Mouse (Mus musculus): ENCODE measurements around the gene Bmpr1a.

Bmpr1a gene

GRCm38 (mm10) chr14:34503325-34503647, at the start of gene Bmpr1a:
Gene Bmpr1a, minus strand, starts transcription at chr14:34503341.
- no peak for DNase-seq

DNA sequence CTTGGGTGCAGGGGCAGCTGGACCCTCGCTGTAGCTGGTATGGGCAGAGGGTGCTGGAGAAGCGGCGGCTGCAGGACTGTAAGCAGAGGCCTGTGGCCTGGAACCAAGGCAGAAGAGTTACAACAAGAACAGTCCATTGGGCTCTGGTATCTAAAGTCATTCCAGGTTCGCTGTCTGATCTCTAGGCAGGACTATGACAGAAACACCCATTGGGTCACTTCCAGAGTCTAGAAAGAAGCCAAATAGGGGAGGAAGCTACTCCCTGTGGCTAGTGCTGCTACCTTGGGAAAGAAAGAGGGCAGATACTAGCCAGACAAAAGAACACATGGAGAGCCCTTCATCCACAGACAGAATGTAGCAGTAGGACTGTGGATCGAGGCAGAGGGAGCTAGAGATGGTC, 49.1 kb upstream of the Bmpr1a start:
- DNase-seq, result no peak

GRCm38 (mm10) chr14:34549004-34549671, 46.0 kb upstream of the Bmpr1a start:
- peak; percentile 86 for DNase-seq

- peak; percentile 74 for DNase-seq
Observed at GRCm38 (mm10) chr14:34548391-34549001, 45.4 kb upstream of the Bmpr1a start.

DNA sequence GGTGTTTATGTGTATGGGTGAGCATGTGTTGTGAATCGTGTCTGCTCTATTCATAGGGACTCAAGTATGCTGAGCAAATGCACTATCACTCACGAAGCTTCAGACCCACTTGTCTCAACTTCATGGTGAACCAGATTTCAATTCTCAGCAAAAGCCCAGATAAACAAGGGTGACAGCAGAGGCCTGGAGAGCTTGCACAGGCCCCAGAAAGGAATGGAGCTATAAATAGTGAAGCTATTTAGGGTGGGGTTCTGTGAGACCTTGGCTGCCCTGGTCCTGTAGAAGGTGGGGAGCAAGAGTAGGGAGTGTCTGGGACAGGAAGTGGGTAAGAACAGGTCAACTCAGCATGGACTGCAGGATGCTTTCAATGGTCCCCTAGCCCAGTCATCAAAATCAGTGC, 41.4 kb upstream of the Bmpr1a start:
- no peak for DNase-seq

GRCm38 (mm10) chr14:34544001-34544400, 40.9 kb upstream of the Bmpr1a start:
- DNase-seq, result no peak

DNA sequence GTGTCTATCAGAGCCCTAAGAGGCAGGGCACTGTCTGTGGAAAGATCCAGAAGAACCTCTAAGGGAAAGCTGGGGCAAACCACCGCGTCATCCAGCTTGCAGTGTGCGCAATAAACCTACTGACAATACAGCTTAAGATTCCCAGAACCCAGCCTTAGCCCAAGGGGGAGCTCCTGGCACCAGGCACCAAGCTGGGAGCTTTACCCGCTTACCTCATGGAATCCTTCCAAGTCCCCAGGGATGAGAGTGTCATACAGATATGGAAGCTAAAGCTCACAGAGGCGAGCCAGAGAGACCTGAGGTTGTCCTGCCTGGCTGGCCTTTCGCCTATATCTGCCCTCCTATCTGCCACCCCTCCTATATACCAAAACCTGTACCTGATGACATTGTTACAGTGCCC, 40.5 kb upstream of the Bmpr1a start:
- no peak for DNase-seq

DNA sequence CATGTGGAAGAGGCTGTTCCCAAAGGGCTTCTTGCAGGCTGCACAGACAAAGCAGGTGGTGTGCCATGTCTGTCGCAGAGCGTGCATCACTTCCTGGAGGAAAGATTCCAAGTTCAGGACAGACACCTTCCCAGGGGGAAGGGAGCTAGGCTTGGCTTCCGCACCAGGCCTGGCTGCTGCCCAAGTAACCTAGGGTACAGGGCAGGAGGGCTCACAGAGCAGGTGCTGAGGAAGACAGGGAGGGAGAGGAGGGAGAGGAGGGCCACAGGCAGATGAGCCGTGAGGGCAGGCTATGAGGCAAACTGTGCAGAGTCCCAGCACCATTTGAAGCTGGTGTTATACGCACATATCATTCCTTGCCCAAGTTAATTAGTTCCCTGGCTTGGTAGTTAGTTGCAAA, 38.8 kb upstream of the Bmpr1a start:
- DNase-seq, result no peak

GRCm38 (mm10) chr14:34540685-34541162, 37.6 kb upstream of the Bmpr1a start:
- DNase-seq, result no peak

DNA sequence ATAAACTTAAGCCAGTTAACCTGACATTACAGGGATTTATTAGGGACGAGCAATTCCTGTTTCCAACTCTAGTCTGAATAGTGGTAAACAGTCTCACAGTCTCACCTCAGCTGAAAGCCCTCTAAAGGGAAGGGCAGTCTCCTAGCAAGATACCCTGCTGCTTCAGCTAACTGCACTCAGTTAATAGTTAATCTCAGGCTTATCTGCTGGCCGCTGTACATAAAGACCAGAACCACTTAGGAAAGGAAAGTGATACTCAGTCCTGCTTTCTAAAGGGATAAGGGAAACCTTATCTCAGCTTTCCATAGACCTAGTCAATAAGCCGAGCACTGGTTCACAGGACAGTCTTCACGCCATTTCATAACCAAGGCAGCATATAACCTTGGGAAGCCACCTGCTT, 32.7 kb upstream of the Bmpr1a start:
- no peak for DNase-seq

- DNase-seq, result no peak
Observed at GRCm38 (mm10) chr14:34533537-34533936, 30.4 kb upstream of the Bmpr1a start.

DNA sequence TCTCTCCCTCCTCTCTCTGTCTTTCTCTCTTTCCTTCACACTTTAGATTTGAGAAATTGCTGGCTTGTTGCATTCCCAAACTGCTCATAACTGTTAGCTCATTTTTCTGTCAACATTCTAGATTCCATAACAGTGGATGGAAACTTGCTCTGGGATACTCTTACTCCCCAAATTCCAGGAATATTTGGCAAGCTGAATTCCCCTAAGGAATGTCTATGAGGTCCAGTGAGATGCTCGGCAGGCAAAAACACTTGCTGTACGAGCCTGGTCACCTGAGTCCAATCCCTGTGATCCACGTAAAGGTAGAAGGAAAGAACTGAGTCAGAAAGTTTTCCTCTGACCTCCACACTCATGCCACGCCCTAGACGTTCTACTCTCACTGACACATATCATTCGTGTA, 29.4 kb upstream of the Bmpr1a start:
- DNase-seq, result no peak

DNA sequence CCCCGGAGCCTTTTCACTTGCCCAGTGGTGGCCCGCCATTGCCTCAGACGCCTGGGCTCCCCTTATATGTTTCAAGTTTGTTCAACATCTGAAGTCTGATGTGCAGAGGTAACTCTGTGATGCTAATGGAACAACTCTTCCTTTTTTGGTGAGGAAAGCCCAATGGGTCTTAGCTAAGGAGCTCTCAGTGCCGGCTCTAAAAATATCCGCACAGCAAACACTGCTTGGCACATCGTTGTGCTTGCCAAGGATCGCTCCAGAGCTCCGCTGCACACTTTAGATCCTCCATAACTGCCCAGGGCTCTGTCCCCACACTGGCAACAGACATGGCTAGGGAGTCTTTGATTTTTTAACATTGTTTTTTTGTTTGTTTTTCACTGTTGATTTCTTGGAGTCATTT, 25.7 kb upstream of the Bmpr1a start:
- DNase-seq, result no peak

DNA sequence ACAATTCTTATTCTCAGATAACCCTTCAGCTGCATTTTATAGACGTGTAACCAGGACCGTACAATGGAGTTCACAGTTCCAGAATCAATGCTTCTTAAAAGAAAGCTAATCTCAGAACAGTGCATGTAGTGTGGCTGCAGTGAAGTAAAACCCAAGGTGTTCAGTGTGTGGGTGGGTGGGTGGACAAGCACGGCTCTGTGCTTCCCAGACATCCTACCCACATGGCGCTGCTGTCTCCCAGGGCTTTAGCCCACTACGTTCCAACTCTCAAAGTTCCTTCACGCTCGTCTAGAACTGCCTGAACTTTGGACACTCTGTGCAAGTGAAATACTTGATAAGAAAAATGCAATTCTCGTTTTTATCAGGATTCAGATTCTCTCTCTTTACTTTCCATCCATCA, 19.6 kb upstream of the Bmpr1a start, which contains the start of gene 9230112D13Rik:
9230112D13Rik (minus strand) TSS at position 101 of the 400 bp plus-strand sequence.
- DNase-seq, result no peak

GRCm38 (mm10) chr14:34517959-34518544, 14.9 kb upstream of the Bmpr1a start:
- DNase-seq, result no peak

GRCm38 (mm10) chr14:34516960-34517577, 13.9 kb upstream of the Bmpr1a start:
- DNase-seq, result no peak

GRCm38 (mm10) chr14:34515860-34516259, 12.7 kb upstream of the Bmpr1a start:
- DNase-seq, result no peak

DNA sequence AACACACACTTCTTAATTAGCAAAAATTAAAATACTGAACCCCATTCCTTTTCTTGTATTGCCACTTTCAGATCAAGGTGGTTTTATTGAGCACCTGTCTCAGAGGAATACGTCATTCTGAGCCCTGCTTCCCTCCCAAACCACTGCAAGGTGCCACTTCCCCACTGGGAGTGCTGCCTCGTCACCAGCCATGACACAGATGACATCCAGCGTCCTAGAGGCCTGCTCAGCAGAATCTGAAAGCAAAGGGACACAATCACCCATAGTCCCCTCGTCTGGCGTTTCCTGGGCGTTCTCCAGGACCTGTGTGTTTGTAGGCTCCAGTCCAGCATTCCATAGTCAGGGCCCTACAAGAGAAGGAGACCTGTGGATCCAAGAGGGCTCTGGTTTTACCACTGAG, 11.0 kb upstream of the Bmpr1a start:
- DNase-seq, result no peak

GRCm38 (mm10) chr14:34512602-34513001, 9.5 kb upstream of the Bmpr1a start:
- DNase-seq, result no peak

DNA sequence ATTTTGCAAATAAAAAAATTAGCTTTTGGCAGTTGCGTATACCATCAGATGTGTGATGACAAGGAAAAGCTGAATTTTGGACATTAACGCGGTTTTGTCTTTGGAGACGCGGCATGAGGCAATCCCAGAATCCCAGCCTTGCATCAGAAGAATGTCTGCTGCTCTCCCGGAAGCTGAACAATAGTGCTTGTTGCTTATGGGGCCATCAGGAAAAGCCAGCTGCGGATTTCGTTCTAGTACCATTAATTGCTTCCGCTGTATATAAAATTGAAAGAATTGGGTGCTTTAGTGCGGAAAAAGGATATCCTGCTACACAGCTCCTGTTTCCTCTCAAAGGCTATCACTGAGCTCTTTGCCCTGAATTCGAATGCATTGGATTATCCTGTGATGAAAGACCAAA, 8.8 kb upstream of the Bmpr1a start:
- DNase-seq, result no peak

DNA sequence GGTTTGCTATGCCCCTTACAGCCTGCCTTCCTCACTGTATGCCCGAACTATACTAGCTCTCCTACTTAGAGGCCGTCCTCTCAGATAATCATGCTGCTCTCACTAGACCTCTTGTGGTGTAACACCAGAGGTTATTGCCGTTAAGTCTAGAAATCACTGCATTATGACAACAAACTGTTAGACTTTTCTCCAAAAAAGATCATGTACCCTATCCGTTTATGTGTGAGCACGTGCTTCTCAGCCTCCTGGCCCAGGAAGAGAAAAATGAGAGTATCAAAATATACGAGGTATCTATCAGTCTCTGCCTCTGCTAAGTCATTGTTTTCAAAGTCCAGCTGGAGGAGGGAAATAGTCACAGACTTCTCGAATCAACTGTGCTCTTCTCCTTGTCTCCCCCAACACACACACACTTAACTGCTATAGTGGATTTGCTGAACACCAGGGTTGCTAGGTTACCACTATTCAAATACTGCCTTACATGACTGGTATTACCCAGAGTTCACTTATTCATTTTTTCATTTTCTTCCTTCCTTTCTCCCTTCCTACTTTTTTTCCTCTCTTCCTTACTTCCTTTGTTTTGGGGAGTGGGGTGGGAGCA, 5.8 kb upstream of the Bmpr1a start:
- no peak for DNase-seq

DNA sequence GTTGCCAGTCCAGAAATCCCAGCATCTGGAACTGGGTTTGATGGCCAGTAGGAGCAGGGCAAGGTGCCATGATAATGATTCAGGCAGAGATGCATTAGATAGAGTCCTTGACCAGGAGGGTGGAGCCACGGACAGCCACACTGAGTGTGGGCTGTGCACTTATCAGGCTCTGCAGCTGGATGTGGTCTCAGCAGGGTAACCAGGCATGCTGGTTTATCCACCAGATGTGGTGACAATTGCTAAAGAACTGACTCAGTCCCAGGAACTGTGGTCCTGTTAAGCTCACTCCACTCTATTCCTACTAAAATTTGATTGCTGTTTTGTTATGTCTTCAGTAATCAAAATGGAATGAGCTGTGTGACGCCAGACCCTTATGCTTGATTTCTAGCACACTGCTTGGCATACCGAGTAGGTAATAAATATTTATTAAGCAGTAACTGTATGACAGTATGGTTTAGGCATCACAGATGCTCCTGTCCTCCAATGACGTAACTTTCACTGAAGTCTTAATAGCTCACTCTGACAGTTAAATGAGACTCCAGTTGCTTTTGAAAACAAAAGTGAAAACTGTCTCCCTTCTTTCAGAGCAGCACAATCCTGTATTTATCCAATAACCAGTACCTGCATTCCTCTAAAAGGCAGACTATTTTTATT, 5.2 kb upstream of the Bmpr1a start:
- no peak for DNase-seq

DNA sequence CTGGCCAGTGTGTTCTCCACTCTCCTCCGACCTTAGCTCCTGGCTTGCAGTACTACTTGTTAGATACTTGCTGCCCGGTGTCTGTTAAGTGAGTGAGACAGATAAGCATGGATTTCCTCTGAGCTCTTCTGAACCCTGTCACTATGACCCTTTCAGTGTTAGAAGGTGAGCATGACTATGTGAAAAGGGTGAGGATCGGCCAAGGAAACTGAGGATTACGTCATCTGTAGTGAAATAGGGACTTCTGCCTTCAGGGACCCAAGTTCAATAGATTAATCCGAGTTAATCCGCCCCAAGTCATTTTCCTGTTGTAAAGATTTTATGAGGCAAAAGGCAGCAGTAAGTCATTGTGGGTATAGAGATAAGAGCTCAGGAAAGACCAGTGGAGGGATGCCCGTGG, 2.2 kb upstream of the Bmpr1a start:
- DNase-seq, result no peak
